Mouse (Mus musculus) limb, embryonic 11.5 days (tissue): ENCODE results near the gene Otp. TPM values are rescaled to one million over a fixed set of nuclear protein-coding genes. Genes with fewer than 3 reads are reported as not detected.
A peak's percentile ranks its signal among the peaks of the same experiment; 100 is the strongest.

Source experiments
- ATAC-seq: fragments of 200-750 bp; cut with Nextera tagmentation; 2 replicates; pipeline ENCODE4 v1.8.0; 2017; ENCODE audit warnings: low read depth; ENCODE audit not compliant: insufficient number of reproducible peaks, low FRiP score, low TSS enrichment
- DNase-seq: peaks from one replicate; pipeline ENCODE4 v3.0.0-alpha.2; 2015; ENCODE audit warnings: low spot score
- H3K27ac ChIP-seq: fragments of 300-500 bp; sonication (generic); replicated peaks from 2 replicates; pipeline ENCODE4 v1.5.1; 2014; ENCODE audit warnings: low read depth, mild to moderate bottlenecking, low read length
- H3K27me3 ChIP-seq: fragments of 300-500 bp; sonication (generic); 2 replicates; pipeline ENCODE4 v1.6.1; 2014; ENCODE audit warnings: mild to moderate bottlenecking, low read length, mixed read lengths; ENCODE audit not compliant: control insufficient read depth, insufficient read depth
- H3K36me3 ChIP-seq: fragments of 300-500 bp; sonication (generic); 2 replicates; pipeline ENCODE4 v1.6.1; 2014; ENCODE audit warnings: mild to moderate bottlenecking, low read length, moderate library complexity, mixed read lengths; ENCODE audit not compliant: control insufficient read depth, insufficient read depth
- H3K4me1 ChIP-seq: fragments of 300-500 bp; sonication (generic); 2 replicates; pipeline ENCODE4 v1.6.1; 2014; ENCODE audit warnings: low read length, mixed read lengths; ENCODE audit not compliant: control insufficient read depth, insufficient read depth
- H3K4me2 ChIP-seq: fragments of 300-500 bp; sonication (generic); 2 replicates; pipeline ENCODE4 v1.6.1; 2014; ENCODE audit warnings: low read depth, mild to moderate bottlenecking, moderate library complexity; ENCODE audit not compliant: severe bottlenecking
- H3K4me3 ChIP-seq: fragments of 300-500 bp; sonication (generic); 2 replicates; pipeline ENCODE4 v1.5.1; 2014; ENCODE audit warnings: low read depth, low read length
- H3K9ac ChIP-seq: fragments of 300-500 bp; sonication (generic); 2 replicates; pipeline ENCODE4 v1.6.1; 2014; ENCODE audit warnings: mild to moderate bottlenecking, low read length
- H3K9me3 ChIP-seq: fragments of 300-500 bp; sonication (generic); 2 replicates; pipeline ENCODE4 v1.6.1; 2016; ENCODE audit warnings: low read length; ENCODE audit not compliant: control insufficient read depth
- WGBS: fragments of 180-500 bp; shearing (Covaris S2); extraction: QIAGEN DNeasy Blood & Tissue Kit; methylation state at CpG from one replicate; pipeline ENCODE4 v1.1.7; 2014; 5-methylcytosine and 5-hydroxymethylcytosine counted together
- polyA plus RNA-seq: library from polyadenylated mRNA; unstranded; fragments of >200 nt; fragmentation: Nextera tagmentation; extraction: Ambion mirVana; gene quantifications from 2 replicates; pipeline ENCODE4 v1.2.1, GENCODE M21; 2014

Gene Otp
- not detected in 2 replicates for polyA plus RNA-seq

GRCm38 (mm10) chr13:94875396-94875880, at the start of gene Otp:
Gene Otp, plus strand, starts transcription at chr13:94875602.
- under 1% methylated on average over 29 of the region's 30 CpGs for WGBS
- Histone ChIP-seq H3K9me3 (no peaks in the 10 kb centered on the region), H3K4me2 (peak within 1 kb of the TSS; percentile 12; the same call in 1 of the 2 replicates), H3K4me1 (peaks cover 11% of the 10 kb centered on the region), H3K36me3 (no peaks in the 10 kb centered on the region), H3K27me3 (peaks cover 78% of the 10 kb centered on the region), H3K9ac (no peak within 1 kb of the TSS), H3K27ac (no peak within 1 kb of the TSS), H3K4me3 (no peak within 1 kb of the TSS)
- ATAC-seq (0 out of 2 replicates have a peak, but pooled peaks have one; percentile 41), DNase-seq (no peak)

- no peak for ATAC-seq
- no peak overlapping the region for H3K4me2 ChIP-seq
- H3K27ac ChIP-seq, result no peak overlapping the region
- WGBS, result 88% methylated on average over 5 of the region's 5 CpGs
- no peaks in the 10 kb centered on the region for H3K27me3 ChIP-seq
- no peak overlapping the region for H3K4me3 ChIP-seq
- H3K36me3 ChIP-seq, result no peaks in the 10 kb centered on the region
- H3K9ac ChIP-seq, result no peak overlapping the region
- DNase-seq, result no peak
- H3K4me1 ChIP-seq, result no peaks in the 10 kb centered on the region
- H3K9me3 ChIP-seq, result no peaks in the 10 kb centered on the region
These were observed 49.0 kb upstream of the Otp start for GRCm38 (mm10) chr13:94826389-94826788.

GRCm38 (mm10) chr13:94826986-94827385, 48.4 kb upstream of the Otp start:
- no peaks in the 10 kb centered on the region for H3K9me3 ChIP-seq
- no peak overlapping the region for H3K4me3 ChIP-seq
- DNase-seq (no peak), ATAC-seq (no peak)
- H3K27ac ChIP-seq, result no peak overlapping the region
- no peak overlapping the region for H3K9ac ChIP-seq
- H3K4me1 ChIP-seq, result no peaks in the 10 kb centered on the region
- no peaks in the 10 kb centered on the region for H3K36me3 ChIP-seq
- no peak overlapping the region for H3K4me2 ChIP-seq
- H3K27me3 ChIP-seq, result no peaks in the 10 kb centered on the region
- WGBS, result 89% methylated on average over 2 of the region's 2 CpGs

DNA sequence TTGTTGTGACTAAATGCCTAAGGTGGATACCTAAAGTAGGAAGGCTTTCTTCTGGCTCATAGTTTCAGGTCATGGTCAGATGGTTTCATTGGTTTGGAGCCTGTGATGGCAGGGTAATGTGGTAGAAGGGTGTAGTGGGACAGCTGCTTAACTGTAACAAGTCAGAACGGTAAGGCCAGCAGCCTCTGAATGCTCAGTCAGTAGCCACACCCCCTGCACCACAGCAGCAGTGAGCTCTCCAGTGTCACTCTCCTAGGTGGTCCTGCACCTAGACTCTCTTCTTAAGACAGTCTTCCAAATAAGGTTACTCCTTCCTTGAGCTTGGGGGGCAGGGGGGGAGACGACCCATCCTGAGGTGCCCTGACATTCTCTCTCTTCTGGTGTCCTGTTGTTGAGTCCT, 47.6 kb upstream of the Otp start:
- ATAC-seq, result no peak
- H3K27me3 ChIP-seq, result no peaks in the 10 kb centered on the region
- H3K4me1 ChIP-seq, result no peaks in the 10 kb centered on the region
- H3K27ac ChIP-seq, result no peak overlapping the region
- WGBS, result 67% methylated on average over 2 of the region's 2 CpGs
- H3K9me3 ChIP-seq, result no peaks in the 10 kb centered on the region
- no peaks in the 10 kb centered on the region for H3K36me3 ChIP-seq
- no peak overlapping the region for H3K9ac ChIP-seq
- no peak overlapping the region for H3K4me2 ChIP-seq
- H3K4me3 ChIP-seq, result no peak overlapping the region
- DNase-seq, result no peak

DNA sequence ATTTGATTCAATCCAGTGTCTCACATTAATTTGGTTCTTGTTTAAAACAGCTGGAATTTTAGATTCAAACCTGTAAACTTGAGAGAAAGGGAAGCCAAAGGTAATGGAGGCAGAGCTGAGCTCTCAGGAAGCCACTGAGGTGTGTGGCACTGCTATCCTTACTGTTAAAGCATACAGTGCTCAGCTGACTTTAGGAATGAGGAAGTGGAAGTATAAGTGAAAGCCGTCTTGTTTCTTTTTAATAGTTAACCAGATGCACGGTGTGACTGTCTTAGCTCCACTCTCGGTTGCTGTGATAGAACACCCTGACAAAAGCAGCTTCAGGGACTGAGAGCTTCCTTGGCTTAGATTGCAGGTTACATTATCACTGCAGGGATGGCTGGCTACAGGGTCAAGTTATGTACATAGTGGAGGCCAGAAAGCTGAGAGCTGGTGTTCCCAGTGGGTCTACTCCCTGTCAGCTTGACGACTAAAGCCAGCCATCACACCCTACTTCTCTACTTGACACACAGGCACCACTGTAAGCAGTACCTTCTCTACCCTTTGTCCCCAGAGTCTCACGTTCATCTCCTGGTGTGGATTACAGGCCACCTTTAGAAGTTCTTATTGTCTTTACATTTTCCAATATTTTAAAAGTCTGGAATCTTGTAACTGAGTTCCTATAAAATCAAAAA, 37.2 kb upstream of the Otp start:
- no peaks in the 10 kb centered on the region for H3K27me3 ChIP-seq
- no peak overlapping the region for H3K4me3 ChIP-seq
- H3K9ac ChIP-seq, result no peak overlapping the region
- H3K9me3 ChIP-seq, result no peaks in the 10 kb centered on the region
- 85% methylated on average over 5 of the region's 5 CpGs for WGBS
- peaks cover 8% of the 10 kb centered on the region; the same call in 1 of the 2 replicates for H3K36me3 ChIP-seq
- ATAC-seq (no peak), DNase-seq (no peak)
- H3K4me1 ChIP-seq, result no peaks in the 10 kb centered on the region
- H3K4me2 ChIP-seq, result no peak overlapping the region
- no peak overlapping the region for H3K27ac ChIP-seq

DNA sequence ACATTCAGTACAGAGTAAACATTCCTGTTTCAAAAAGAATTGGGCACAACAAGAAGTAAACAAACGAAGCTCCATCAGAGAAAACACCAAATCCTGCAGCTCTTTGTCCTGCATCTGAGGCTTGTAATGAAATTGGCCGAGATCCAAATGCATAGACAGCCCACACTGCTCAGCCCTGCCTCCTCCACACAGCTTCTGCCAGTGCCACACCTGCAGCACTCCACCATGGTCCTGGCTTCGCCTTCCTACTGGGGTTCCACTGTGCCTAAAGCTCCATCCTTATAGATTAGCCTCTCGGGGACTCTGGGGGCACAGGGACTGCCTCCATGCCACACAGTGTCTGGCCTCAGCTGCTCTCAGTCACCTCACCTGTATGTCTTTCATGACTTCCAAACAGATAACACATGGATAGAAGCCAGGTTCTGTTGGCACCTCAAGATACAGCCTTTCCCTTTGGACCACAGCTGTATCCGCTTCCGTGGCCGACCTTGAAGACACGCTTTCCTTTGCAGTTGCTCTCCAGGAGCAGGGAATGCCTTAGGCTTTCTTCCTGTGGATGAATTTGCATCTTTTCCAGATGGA, 36.6 kb upstream of the Otp start:
- 90% methylated on average over 8 of the region's 8 CpGs for WGBS
- no peak for DNase-seq
- H3K36me3 ChIP-seq, result peaks cover 8% of the 10 kb centered on the region; the same call in 1 of the 2 replicates

GRCm38 (mm10) chr13:94843236-94843635, 32.2 kb upstream of the Otp start:
- Histone ChIP-seq H3K27ac (no peak overlapping the region), H3K27me3 (no peaks in the 10 kb centered on the region), H3K4me2 (no peak overlapping the region), H3K9me3 (no peaks in the 10 kb centered on the region), H3K36me3 (peaks cover 8% of the 10 kb centered on the region; the same call in 1 of the 2 replicates), H3K9ac (no peak overlapping the region), H3K4me3 (no peak overlapping the region), H3K4me1 (no peaks in the 10 kb centered on the region)
- no peak for DNase-seq
- no peak for ATAC-seq
- 69% methylated on average over 5 of the region's 5 CpGs for WGBS

More for the DNA sequence above, 36.6 kb upstream of the Otp start:
- Histone ChIP-seq H3K27ac (no peak overlapping the region), H3K4me1 (no peaks in the 10 kb centered on the region), H3K4me3 (no peak overlapping the region), H3K9me3 (no peaks in the 10 kb centered on the region), H3K9ac (no peak overlapping the region), H3K4me2 (no peak overlapping the region), H3K27me3 (no peaks in the 10 kb centered on the region)
- ATAC-seq, result no peak

DNA sequence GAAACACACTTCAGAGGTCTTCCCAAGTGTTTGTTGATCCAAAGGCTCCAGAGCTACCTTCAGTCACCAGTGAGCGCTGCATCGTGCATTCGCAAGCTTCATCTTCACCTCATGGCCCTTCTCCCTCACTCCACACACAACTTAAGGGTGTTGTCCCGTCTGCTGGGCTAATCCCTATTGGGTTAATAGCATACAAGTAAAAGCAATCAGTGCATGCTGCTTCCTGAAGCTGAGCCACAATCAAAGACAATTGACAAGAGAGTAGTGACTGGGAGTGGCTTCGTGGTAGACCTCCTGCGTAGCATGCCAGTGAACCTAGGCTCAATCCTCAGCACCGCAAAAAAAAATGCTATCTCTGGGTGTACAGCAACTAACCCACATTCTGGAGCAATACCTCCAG, 27.5 kb upstream of the Otp start:
- ATAC-seq (no peak), DNase-seq (no peak)
- no peak overlapping the region for H3K9ac ChIP-seq
- H3K4me2 ChIP-seq, result no peak overlapping the region
- no peaks in the 10 kb centered on the region for H3K9me3 ChIP-seq
- H3K27me3 ChIP-seq, result no peaks in the 10 kb centered on the region
- WGBS, result 79% methylated on average over 7 of the region's 7 CpGs
- no peaks in the 10 kb centered on the region for H3K36me3 ChIP-seq
- no peaks in the 10 kb centered on the region for H3K4me1 ChIP-seq
- H3K27ac ChIP-seq, result no peak overlapping the region
- H3K4me3 ChIP-seq, result no peak overlapping the region
